Mouse (Mus musculus): ENCODE measurements around the gene Ugcg. TPM values are rescaled to one million over a fixed set of nuclear protein-coding genes. Genes with fewer than 3 reads are reported as not detected.

Ugcg gene
- polyA plus RNA-seq (2014; fragmentation: Illumina TruSeq; extraction: RNeasy Lipid Tissue Mini Kit (QIAGEN cat#74804)) = 118 TPM

GRCm38 (mm10) chr4:59188802-59189545 lies at the start of gene Ugcg:
TSS of gene Ugcg (plus strand) at chr4:59189257.

Other genes starting within 250 kb of the Ugcg start
- 2.6 TPM for gene Zkscan16, start 245.6 kb upstream of the Ugcg start, polyA plus RNA-seq (2014; fragmentation: Illumina TruSeq; extraction: RNeasy Lipid Tissue Mini Kit (QIAGEN cat#74804))
- 14.3 TPM for gene Ptgr1, start 202.1 kb upstream of the Ugcg start, polyA plus RNA-seq (2014; fragmentation: Illumina TruSeq; extraction: RNeasy Lipid Tissue Mini Kit (QIAGEN cat#74804))
- gene Dnajc25, start 194.2 kb upstream of the Ugcg start, polyA plus RNA-seq (2014; fragmentation: Illumina TruSeq; extraction: RNeasy Lipid Tissue Mini Kit (QIAGEN cat#74804)) = 36.6 TPM
- not detected for gene Gm20503, start 186.0 kb upstream of the Ugcg start, polyA plus RNA-seq (2014; fragmentation: Illumina TruSeq; extraction: RNeasy Lipid Tissue Mini Kit (QIAGEN cat#74804))
- gene Gng10, start 154.2 kb upstream of the Ugcg start, polyA plus RNA-seq (2014; fragmentation: Illumina TruSeq; extraction: RNeasy Lipid Tissue Mini Kit (QIAGEN cat#74804)) = 166 TPM
- gene AI481877, start 50.3 kb upstream of the Ugcg start, polyA plus RNA-seq (2014; fragmentation: Illumina TruSeq; extraction: RNeasy Lipid Tissue Mini Kit (QIAGEN cat#74804)) = 2.8 TPM
- 60.8 TPM for gene Susd1, start 249.4 kb downstream of the Ugcg start, polyA plus RNA-seq (2014; fragmentation: Illumina TruSeq; extraction: RNeasy Lipid Tissue Mini Kit (QIAGEN cat#74804))

Data from ovary, adult 10 weeks (tissue).